Mouse (Mus musculus): ENCODE measurements at regions not wholly inside any gene's neighbourhood (a gene's known extent, or its start where the extent isn't known, plus 50 kb on each side); places are given as distances from the start of the nearest gene placed in this dataset.

- intact Hi-C loops (cut with DNase I; ENCODE audit: low total_unique reads), result no loop called here
- no peak for DNase-seq
Observed at GRCm38 (mm10) chr16:24076109-24076798, 87.6 kb upstream of the Bcl6 start.

- intact Hi-C loops (cut with DNase I; ENCODE audit: low total_unique reads), result no loop called here
- DNase-seq, result peak; percentile 33
Observed at GRCm38 (mm10) chr16:24073613-24074244, 85.1 kb upstream of the Bcl6 start.

GRCm38 (mm10) chr16:24073065-24073464, 84.4 kb upstream of the Bcl6 start:
- peak; percentile 67 for DNase-seq
- intact Hi-C loops (cut with DNase I; ENCODE audit: low total_unique reads), result no loop called here

- DNase-seq, result no peak
- intact Hi-C loops (cut with DNase I; ENCODE audit: low total_unique reads), result no loop called here
Observed at GRCm38 (mm10) chr16:24069411-24069810, 80.8 kb upstream of the Bcl6 start.

- intact Hi-C loops (cut with DNase I; ENCODE audit: low total_unique reads), result no loop called here
- DNase-seq, result no peak
Observed at GRCm38 (mm10) chr16:24068250-24068813, 79.7 kb upstream of the Bcl6 start.

- DNase-seq, result no peak
- intact Hi-C loops (cut with DNase I; ENCODE audit: low total_unique reads), result no loop called here
Observed at GRCm38 (mm10) chr16:24062314-24062713, 73.7 kb upstream of the Bcl6 start.

- intact Hi-C loops (cut with DNase I; ENCODE audit: low total_unique reads), result no loop called here
- DNase-seq, result no peak
Observed at GRCm38 (mm10) chr16:24061496-24061895, 72.8 kb upstream of the Bcl6 start.

- intact Hi-C loops (cut with DNase I; ENCODE audit: low total_unique reads), result no loop called here
- DNase-seq, result no peak
Observed at GRCm38 (mm10) chr16:24059090-24059600, 70.5 kb upstream of the Bcl6 start.

- intact Hi-C loops (cut with DNase I; ENCODE audit: low total_unique reads), result no loop called here
- DNase-seq, result no peak
Observed at GRCm38 (mm10) chr16:24056885-24057531, 68.4 kb upstream of the Bcl6 start.

- DNase-seq, result no peak
- intact Hi-C loops (cut with DNase I; ENCODE audit: low total_unique reads), result no loop called here
Observed at GRCm38 (mm10) chr16:24056123-24056884, 67.7 kb upstream of the Bcl6 start.

- intact Hi-C loops (cut with DNase I; ENCODE audit: low total_unique reads), result no loop called here
Observed at GRCm38 (mm10) chr16:24054293-24054692, 65.6 kb upstream of the Bcl6 start.

GRCm38 (mm10) chr16:24053403-24053802, 64.8 kb upstream of the Bcl6 start:
- DNase-seq, result no peak
- intact Hi-C loops (cut with DNase I; ENCODE audit: low total_unique reads), result no loop called here

More at GRCm38 (mm10) chr16:24054293-24054692, 65.6 kb upstream of the Bcl6 start:
- no peak for DNase-seq

GRCm38 (mm10) chr16:24050856-24051640, 62.4 kb upstream of the Bcl6 start:
- intact Hi-C loops (cut with DNase I; ENCODE audit: low total_unique reads), result no loop called here
- DNase-seq, result no peak

GRCm38 (mm10) chr16:24043779-24044178, 55.1 kb upstream of the Bcl6 start:
- intact Hi-C loops (cut with DNase I; ENCODE audit: low total_unique reads), result no loop called here
- no peak for DNase-seq

GRCm38 (mm10) chr16:24042977-24043376, 54.3 kb upstream of the Bcl6 start:
- intact Hi-C loops (cut with DNase I; ENCODE audit: low total_unique reads), result no loop called here
- DNase-seq, result no peak

- intact Hi-C loops (cut with DNase I; ENCODE audit: low total_unique reads), result no loop called here
- DNase-seq, result no peak
Observed at GRCm38 (mm10) chr16:24042216-24042615, 53.6 kb upstream of the Bcl6 start.

GRCm38 (mm10) chr16:24041403-24041802, 52.8 kb upstream of the Bcl6 start:
- no peak for DNase-seq
- intact Hi-C loops (cut with DNase I; ENCODE audit: low total_unique reads), result no loop called here

- DNase-seq, result no peak
Observed at GRCm38 (mm10) chr16:24039765-24040164, 51.1 kb upstream of the Bcl6 start.

More at GRCm38 (mm10) chr16:24039765-24040164, 51.1 kb upstream of the Bcl6 start:
- intact Hi-C loops (cut with DNase I; ENCODE audit: low total_unique reads), result no loop called here

All from gastrocnemius, postnatal 14 days (tissue).